Mouse (Mus musculus): Measurements from ENCODE around the gene Shf.
"Not testable (repeated sequence)": the region's sequence is repeated elsewhere in the genome, so short reads cannot be mapped to it uniquely, and the experiment has no call there.

The Shf gene

GRCm38 (mm10) chr2:122368995-122369739 lies at the start of gene Shf:
TSS of gene Shf (minus strand) at chr2:122369162.
- DNase-seq (ENCODE audit: low read depth, low spot score): no peak

GRCm38 (mm10) chr2:122408928-122409327 lies 40.0 kb upstream of the Shf start:
- DNase-seq (ENCODE audit: low read depth, low spot score): no peak

GRCm38 (mm10) chr2:122407607-122408006 lies 38.6 kb upstream of the Shf start:
- DNase-seq (ENCODE audit: low read depth, low spot score): no peak

- DNase-seq (ENCODE audit: low read depth, low spot score): no peak
These were observed 27.2 kb upstream of the Shf start for GRCm38 (mm10) chr2:122396150-122396549.

GRCm38 (mm10) chr2:122387135-122387534 lies 18.2 kb upstream of the Shf start:
- not testable (repeated sequence) for DNase-seq (ENCODE audit: low read depth, low spot score)

- DNase-seq (ENCODE audit: low read depth, low spot score): no peak
These were observed 16.1 kb upstream of the Shf start for GRCm38 (mm10) chr2:122385095-122385494.

- no peak for DNase-seq (ENCODE audit: low read depth, low spot score)
These were observed 13.2 kb upstream of the Shf start for GRCm38 (mm10) chr2:122382121-122382520.

- DNase-seq (ENCODE audit: low read depth, low spot score): no peak
These were observed 12.6 kb upstream of the Shf start for GRCm38 (mm10) chr2:122381329-122382103.

GRCm38 (mm10) chr2:122380768-122381311 lies 11.9 kb upstream of the Shf start:
- no peak for DNase-seq (ENCODE audit: low read depth, low spot score)

GRCm38 (mm10) chr2:122379292-122379650 lies 10.3 kb upstream of the Shf start:
- no peak for DNase-seq (ENCODE audit: low read depth, low spot score)

GRCm38 (mm10) chr2:122378421-122379291 lies 9.7 kb upstream of the Shf start:
- no peak for DNase-seq (ENCODE audit: low read depth, low spot score)

GRCm38 (mm10) chr2:122377751-122378246 lies 8.8 kb upstream of the Shf start:
- no peak for DNase-seq (ENCODE audit: low read depth, low spot score)

GRCm38 (mm10) chr2:122377215-122377674 lies 8.3 kb upstream of the Shf start:
- peak; percentile 76 for DNase-seq (ENCODE audit: low read depth, low spot score)

- no peak for DNase-seq (ENCODE audit: low read depth, low spot score)
These were observed 7.1 kb upstream of the Shf start for GRCm38 (mm10) chr2:122376041-122376561.

- DNase-seq (ENCODE audit: low read depth, low spot score): peak; percentile 91
These were observed 6.5 kb upstream of the Shf start for GRCm38 (mm10) chr2:122375391-122375991.

- no peak for DNase-seq (ENCODE audit: low read depth, low spot score)
These were observed 5.8 kb upstream of the Shf start for GRCm38 (mm10) chr2:122374666-122375331.

GRCm38 (mm10) chr2:122374012-122374411 lies 5.0 kb upstream of the Shf start:
- DNase-seq (ENCODE audit: low read depth, low spot score): no peak

- DNase-seq (ENCODE audit: low read depth, low spot score): no peak
These were observed 3.6 kb upstream of the Shf start for GRCm38 (mm10) chr2:122372541-122372940.

- no peak for DNase-seq (ENCODE audit: low read depth, low spot score)
These were observed 3.1 kb upstream of the Shf start for GRCm38 (mm10) chr2:122372067-122372466.

GRCm38 (mm10) chr2:122370101-122370750 lies 1.3 kb upstream of the Shf start:
- DNase-seq (ENCODE audit: low read depth, low spot score): peak; percentile 93
